Mouse (Mus musculus) heart, adult 18-20 months (tissue): Measurements from ENCODE around the gene Neu3. TPM values are rescaled to one million over a fixed set of nuclear protein-coding genes. Genes with fewer than 3 reads are reported as not detected.

Source experiments
- DNase-seq, 2 experiments: peaks; one replicate each; pipeline ENCODE4 v3.0.0; 2021 to 2022; ENCODE audit warnings: mixed read lengths in 1 of 2
- total RNA-seq, 2 experiments: library from RNA; stranded (reverse); gene quantifications; 2 replicates each; pipeline ENCODE4 v1.2.3; 2021

Neu3 gene
- total RNA-seq, 2 experiments from 2014 or later = 3.6 to 3.7 TPM

DNA sequence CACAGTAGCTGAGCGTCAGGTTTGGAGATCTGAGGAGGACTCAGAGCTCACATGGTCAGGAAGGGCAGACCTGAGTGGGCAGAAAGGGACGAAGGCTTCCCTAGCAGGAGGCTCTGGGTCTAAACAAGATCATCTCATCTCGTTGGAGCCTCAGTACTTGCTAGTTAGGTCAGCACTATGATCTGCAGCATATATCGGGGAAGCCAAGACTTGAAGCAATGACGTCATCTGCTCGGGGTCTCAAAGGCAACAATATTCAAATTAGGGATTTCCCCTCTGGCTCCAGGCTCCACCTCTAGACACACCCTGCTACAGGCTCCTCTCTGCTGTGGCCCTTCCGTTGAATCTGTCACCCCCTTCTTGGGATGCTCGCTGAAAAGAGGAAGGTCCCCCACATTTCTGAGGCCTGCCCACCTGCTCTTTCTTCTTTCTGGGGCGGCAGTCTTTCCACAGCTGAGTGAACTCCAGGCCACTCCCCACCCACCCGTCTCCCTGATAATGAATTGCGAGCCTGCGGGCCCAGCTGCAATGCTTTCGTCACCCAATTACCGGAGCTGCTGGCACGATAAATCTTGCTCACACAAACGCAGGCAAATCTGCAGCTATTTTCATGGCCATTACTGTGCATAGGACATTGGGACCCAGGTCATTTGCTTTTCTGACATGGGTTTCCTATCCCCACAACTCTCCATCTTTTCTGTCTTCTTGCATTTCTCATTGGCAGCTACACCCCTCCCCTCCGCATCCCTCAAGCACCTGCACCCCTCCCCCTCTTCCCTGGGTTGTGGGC, 32.8 kb downstream of the Neu3 start:
- peak; percentile 27 to 32 for DNase-seq

DNA sequence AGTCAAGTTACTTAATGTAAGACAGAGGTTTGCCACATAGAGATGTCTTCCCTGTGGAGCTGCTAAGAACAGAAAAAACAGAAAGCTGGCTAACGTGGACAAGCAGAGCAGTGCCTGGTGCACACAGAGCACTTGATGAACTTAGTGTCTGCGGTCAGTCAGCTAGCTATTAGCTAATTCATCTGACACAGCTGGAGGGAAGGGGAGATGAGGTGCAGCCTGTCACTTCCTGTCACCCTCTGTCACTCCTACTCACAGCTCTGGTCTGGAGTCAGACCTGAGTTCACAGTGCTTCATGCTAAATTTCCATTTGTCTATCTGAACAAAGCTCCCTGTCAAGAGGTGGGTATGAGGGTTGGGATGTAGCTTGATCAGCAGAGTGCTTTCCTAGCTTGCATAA, 34.1 kb downstream of the Neu3 start:
- DNase-seq = no peak

DNA sequence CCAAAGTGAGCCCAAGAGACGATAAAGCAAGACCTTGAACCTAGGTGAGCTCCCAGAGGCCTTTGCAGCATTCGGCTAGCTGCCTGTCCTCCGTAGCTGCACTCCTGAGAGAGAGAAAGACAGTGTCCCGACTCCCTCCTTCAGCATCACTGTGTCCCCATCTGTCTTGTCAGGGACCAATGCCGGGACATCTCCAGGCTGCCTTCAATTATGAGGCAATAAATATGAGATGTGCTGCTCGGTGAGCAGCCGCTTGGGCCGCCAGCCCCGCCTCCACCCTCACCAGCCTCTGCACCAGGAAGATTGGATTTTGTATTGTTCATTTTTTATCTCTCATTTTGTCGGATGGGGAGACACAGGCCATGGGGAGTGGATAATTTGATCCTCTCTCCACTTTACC, 37.4 kb downstream of the Neu3 start:
- DNase-seq = no peak

DNA sequence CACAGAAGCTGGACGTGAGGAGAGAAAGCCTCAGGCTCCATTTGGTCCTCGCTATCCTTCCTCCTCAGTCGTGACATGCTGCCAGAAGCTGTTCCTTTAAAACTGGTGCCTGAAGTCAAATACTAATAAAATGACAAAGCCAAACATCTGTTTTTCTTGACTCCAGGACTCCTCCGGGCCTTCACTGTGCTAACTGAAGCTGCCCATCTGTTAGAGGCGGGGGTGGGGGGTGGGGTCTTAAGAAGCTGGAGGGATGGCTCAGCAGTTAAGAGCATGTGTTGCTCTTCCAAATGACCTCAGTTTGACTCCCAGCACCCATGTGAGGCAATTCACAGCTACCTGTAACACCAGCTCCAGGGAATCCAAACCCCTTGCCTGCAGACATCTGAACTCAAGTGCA, 39.7 kb downstream of the Neu3 start:
- peak; percentile 39 to 44 for DNase-seq

DNA sequence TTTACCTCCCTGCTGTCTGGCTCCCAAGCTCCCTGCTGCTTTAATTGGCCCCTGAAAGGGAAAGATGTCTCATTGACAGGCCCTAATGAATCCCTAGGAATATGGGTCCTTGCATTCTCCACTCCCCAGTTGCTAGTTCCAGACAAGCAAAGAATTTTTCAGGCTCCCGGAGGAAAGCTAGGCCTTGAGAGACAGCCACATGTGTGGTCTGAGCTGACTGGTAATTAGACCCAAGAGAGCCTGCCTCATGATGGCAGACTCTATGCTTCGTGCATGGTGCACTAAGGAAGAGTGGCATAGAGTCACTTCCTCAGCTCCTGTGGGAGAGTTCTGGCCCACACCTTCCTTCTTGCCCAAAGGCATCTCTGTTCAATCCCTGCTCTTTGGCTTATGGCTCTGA, 40.3 kb downstream of the Neu3 start:
- DNase-seq = no peak

DNA sequence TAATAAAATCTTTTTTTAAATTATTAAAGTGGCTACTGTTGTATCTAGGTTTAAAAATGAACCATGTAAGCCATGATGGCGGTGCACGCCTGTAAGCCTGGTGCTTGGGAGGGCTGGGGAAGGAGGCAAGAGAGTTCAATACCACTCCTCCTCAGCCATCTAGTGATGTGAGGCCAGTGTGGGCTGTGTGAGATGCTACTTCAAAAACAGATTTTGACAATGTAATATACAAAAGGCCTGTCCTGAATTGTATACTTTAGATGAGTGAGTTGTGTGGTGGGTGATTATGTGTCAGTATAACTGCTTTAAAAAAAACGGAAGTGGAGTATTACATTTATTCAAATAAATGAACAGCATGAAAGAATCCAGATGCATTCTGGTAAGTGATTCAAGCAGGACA, 41.4 kb downstream of the Neu3 start:
- no peak for DNase-seq

DNA sequence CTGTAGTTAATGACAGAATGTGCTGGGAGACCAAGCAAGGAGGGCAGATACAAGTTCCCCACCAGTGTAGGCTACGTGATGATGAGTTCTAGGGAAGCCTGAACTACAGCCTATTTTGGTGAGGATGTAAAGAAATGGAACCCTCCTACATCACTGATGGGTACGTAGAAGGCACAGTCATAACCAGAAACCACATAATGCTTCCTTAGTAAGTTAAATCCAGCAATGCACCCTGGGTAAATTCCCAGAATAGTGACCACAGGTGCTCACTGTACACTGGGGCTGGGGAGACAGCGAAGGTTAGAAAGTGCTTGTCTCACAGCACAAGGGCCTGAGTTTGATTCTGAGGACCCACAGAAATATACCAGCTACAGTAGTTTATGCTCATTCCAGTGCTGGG, 42.7 kb downstream of the Neu3 start:
- DNase-seq = no peak

DNA sequence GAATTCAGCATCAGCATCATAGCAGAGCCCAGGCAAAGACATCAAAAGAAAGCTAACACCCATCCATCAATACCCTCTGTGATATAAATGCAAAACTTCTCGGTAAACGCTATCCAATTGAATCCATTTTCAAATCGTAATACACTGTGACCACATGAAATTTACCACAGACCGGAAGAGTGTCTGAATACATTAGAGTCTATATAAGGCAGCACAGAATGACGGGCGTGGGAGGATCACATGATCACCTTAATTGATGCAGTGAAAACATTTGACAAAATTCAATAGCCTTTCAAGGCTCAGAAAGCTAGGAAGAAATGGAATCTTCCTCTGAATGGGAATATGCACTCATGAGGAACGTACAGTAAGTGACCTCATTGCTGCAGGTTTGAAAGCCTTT, 44.8 kb downstream of the Neu3 start:
- no peak for DNase-seq

DNA sequence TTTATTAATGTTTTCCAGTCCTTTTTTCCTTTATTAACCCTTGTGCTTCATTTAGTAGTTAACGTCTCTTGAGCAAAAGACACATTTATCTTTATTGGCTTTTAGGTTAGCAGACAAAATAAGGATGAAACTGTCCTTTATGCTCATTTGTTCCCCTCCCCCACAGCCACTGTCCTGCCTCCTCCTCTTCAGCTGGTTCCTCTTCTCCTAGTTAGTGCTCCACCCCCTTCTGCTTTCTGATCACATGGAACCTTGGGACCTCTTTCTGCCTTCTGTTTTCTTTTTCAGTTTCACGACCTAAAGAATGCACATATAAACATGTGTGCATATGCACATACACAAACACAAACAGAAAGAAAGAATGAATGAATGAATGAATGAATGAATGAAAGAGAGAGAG, 46.3 kb downstream of the Neu3 start:
- DNase-seq = peak in 1 of 2 experiments; percentile 27

DNA sequence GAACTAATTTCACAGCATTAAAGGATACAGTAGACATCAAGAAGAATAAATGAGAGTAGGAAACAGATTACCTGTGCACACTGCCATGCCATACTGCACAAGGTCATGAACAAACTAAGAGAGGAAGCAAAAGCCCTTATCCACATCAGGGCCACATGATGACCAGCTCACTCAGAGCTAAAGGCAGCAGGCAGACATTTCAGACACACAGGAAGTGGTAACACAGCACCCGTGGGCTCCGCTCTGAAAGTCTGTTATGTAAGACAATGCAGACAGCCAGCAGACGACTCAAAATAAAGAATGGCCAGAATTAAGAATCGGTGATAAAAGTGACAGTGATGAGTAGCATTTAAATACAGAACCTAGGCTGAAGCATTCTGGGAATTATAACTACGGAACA, 46.8 kb downstream of the Neu3 start:
- no peak for DNase-seq

DNA sequence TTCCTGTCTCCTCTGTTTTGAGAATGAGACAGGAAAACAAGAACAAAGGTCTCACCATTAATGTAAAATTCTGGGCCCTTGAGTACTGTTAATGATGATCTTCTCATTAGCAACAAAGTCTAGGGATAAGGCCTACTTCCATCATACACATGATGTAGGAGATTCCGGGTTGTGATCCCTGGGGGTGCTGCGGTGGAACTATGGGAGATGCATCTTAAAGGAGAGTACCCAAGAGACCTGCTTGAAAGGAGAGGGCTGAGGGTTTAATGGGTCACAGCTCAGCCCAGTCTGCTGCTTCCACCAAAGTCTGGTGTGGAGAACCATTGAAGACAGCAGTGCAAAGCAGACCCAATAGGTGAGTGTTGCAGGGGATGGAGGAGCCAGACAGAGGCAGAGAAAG, 65.0 kb downstream of the Neu3 start, which contains the start of gene Olfr521:
Gene Olfr521, plus strand, starts transcription at position 301 of the 400 bp plus-strand sequence.
- no peak for DNase-seq

Other genes starting within 250 kb of the Neu3 start
- 1 to 10 TPM; 2.3 to 3.2 TPM for gene Tpbgl, start 201.3 kb downstream of the Neu3 start, total RNA-seq
- gene Slco2b1, start 117.1 kb downstream of the Neu3 start, total RNA-seq = 1 to 10 TPM; 9.2 to 9.7 TPM
- gene Olfr520, start 98.1 kb downstream of the Neu3 start, total RNA-seq = not detected
- not detected for gene Olfr521, start 64.9 kb downstream of the Neu3 start, total RNA-seq
- under 1 TPM in 1 of 2 experiments, not detected in 1; 0.23 TPM for gene Xrra1, start 30.7 kb upstream of the Neu3 start, total RNA-seq
- 10 to 100 TPM; 62.7 to 65.6 TPM for gene Spcs2, start 35.0 kb upstream of the Neu3 start, total RNA-seq
- 10 to 100 TPM; 10.6 to 11.3 TPM for gene Rnf169, start 152.0 kb upstream of the Neu3 start, total RNA-seq
- not detected for gene Chrdl2, start 177.8 kb upstream of the Neu3 start, total RNA-seq